Comparison of ENCODE assay signal across 7 mouse cellular contexts in genomic region chr10:82860929-82861315, GRCm38 (mm10). TPM values are rescaled to one million over a fixed set of nuclear protein-coding genes. Genes with fewer than 3 reads are reported as not detected.
A peak's percentile ranks its signal among the peaks of the same experiment; 100 is the strongest.
DNase-seq lines count a peak whose midpoint lies in the region; ATAC-seq lines count a peak whose summit lies in the region.

No protein-coding gene starts in this region.

- ATAC-seq in megakaryocyte, adult 5-6 weeks (ENCODE audit: poor library complexity, severe bottlenecking), result no peak
- ATAC-seq in forebrain, embryonic 11.5 days (replicated peaks; ENCODE audit: low FRiP score), result no peak
- ATAC-seq in limb, embryonic 13.5 days (ENCODE audit: low FRiP score, low read depth), result no peak
- no peak for ATAC-seq in stomach, embryonic 15.5 days (ENCODE audit: insufficient read depth, low FRiP score, low read depth)
- no peak for ATAC-seq in inflammation-experienced regulatory T-cells, adult 6 months

- H3K4me1 ChIP-seq in megakaryocyte, embryonic 14.5 days, result peaks cover 60% of the 10 kb centered on the region
- peaks cover 6% of the 10 kb centered on the region for H3K4me1 ChIP-seq in forebrain, embryonic 11.5 days (replicated peaks; ENCODE audit: control insufficient read depth, insufficient read depth, low read length)
- peaks cover 41% of the 10 kb centered on the region for H3K4me1 ChIP-seq in limb, embryonic 13.5 days
- peaks cover 6% of the 10 kb centered on the region for H3K4me1 ChIP-seq in stomach, embryonic 15.5 days

- 2% methylated on average over 8 of the region's 8 CpGs for WGBS in forebrain, embryonic 11.5 days
- WGBS in limb, embryonic 13.5 days, result 7% methylated on average over 8 of the region's 8 CpGs
- 7% methylated on average over 8 of the region's 8 CpGs for WGBS in stomach, embryonic 15.5 days

- H3K9ac ChIP-seq in forebrain, embryonic 11.5 days (ENCODE audit: low read length), result peak overlapping the region; percentile 95
- H3K9ac ChIP-seq in limb, embryonic 13.5 days, result peak overlapping the region; percentile 88
- peak overlapping the region; percentile 63 for H3K9ac ChIP-seq in stomach, embryonic 15.5 days

- peak overlapping the region; percentile 48 for H3K4me2 ChIP-seq in forebrain, embryonic 11.5 days (ENCODE audit: low read depth, low read length, severe bottlenecking)
- peak overlapping the region; percentile 80 for H3K4me2 ChIP-seq in limb, embryonic 13.5 days (replicated peaks)
- peak overlapping the region; percentile 81 for H3K4me2 ChIP-seq in stomach, embryonic 15.5 days

- peak overlapping the region; percentile 96 for H3K4me3 ChIP-seq in megakaryocyte, embryonic 14.5 days (replicated peaks)
- H3K4me3 ChIP-seq in forebrain, embryonic 11.5 days (ENCODE audit: low read depth, low read length), result peak overlapping the region; percentile 80
- peak overlapping the region; percentile 81 for H3K4me3 ChIP-seq in limb, embryonic 13.5 days
- H3K4me3 ChIP-seq in stomach, embryonic 15.5 days (replicated peaks), result peak overlapping the region; percentile 70

- no peaks in the 10 kb centered on the region for H3K27me3 ChIP-seq in megakaryocyte, embryonic 14.5 days (replicated peaks)
- no peaks in the 10 kb centered on the region for H3K27me3 ChIP-seq in forebrain, embryonic 11.5 days (ENCODE audit: control insufficient read depth, insufficient read depth, low read length)
- no peaks in the 10 kb centered on the region for H3K27me3 ChIP-seq in limb, embryonic 13.5 days
- no peaks in the 10 kb centered on the region for H3K27me3 ChIP-seq in stomach, embryonic 15.5 days (replicated peaks)

- H3K36me3 ChIP-seq in megakaryocyte, embryonic 14.5 days (replicated peaks; ENCODE audit: low read length), result peaks cover 41% of the 10 kb centered on the region
- H3K36me3 ChIP-seq in forebrain, embryonic 11.5 days (ENCODE audit: control insufficient read depth, insufficient read depth, low read length), result no peaks in the 10 kb centered on the region; the same call in 1 of the 2 replicates
- H3K36me3 ChIP-seq in limb, embryonic 13.5 days, result peaks cover 25% of the 10 kb centered on the region
- 0 out of 2 replicates have a peak, but pooled peaks cover 12% of the 10 kb centered on the region for H3K36me3 ChIP-seq in stomach, embryonic 15.5 days

- peak overlapping the region; percentile 93 for H3K27ac ChIP-seq in forebrain, embryonic 11.5 days (ENCODE audit: low read depth, low read length)
- peak overlapping the region; percentile 93 for H3K27ac ChIP-seq in limb, embryonic 13.5 days
- H3K27ac ChIP-seq in stomach, embryonic 15.5 days, result peak overlapping the region; percentile 96

- peak; percentile 57 for DNase-seq in forebrain, embryonic 11.5 days (ENCODE audit: low spot score)
- DNase-seq in adrenal gland, adult 2 months, result no peak

- no peaks in the 10 kb centered on the region for H3K9me3 ChIP-seq in megakaryocyte, embryonic 14.5 days
- H3K9me3 ChIP-seq in forebrain, embryonic 11.5 days (ENCODE audit: control insufficient read depth, low read length), result no peaks in the 10 kb centered on the region
- H3K9me3 ChIP-seq in limb, embryonic 13.5 days, result no peaks in the 10 kb centered on the region
- no peaks in the 10 kb centered on the region for H3K9me3 ChIP-seq in stomach, embryonic 15.5 days

RNA-seq across cellular contexts. Expression of gene Eid3, which starts 5.5 kb away (rescaled TPM):
- polyA plus RNA-seq in megakaryocyte, embryonic 14.5 days (2012; ENCODE audit: insufficient read depth, low replicate concordance), result 1.2 TPM in 1 of 2 replicates, not detected in the other
- 0.25 and 2.7 TPM in 2 replicates for total RNA-seq in megakaryocyte, adult 5-6 weeks (2015)
- total RNA-seq in megakaryocyte, adult 5-6 weeks (2017), result 1.8 and 3.6 TPM in 2 replicates
- 0.89 and 1.0 TPM in 2 replicates for polyA plus RNA-seq in forebrain, embryonic 11.5 days (2014; fragmentation: Nextera tagmentation; extraction: Ambion mirVana)
- polyA plus RNA-seq in limb, embryonic 13.5 days (2015; fragmentation: Nextera tagmentation; extraction: Ambion mirVana), result 0.49 and 0.51 TPM in 2 replicates
- polyA plus RNA-seq in stomach, embryonic 15.5 days (2015; fragmentation: Nextera tagmentation; extraction: Ambion mirVana), result 0.23 and 0.65 TPM in 2 replicates
- total RNA-seq in adrenal gland, adult 2 months (2021), result 1 to 10 TPM in 1 of 2 experiments, under 1 TPM in 1; 0.97 to 3.0 TPM
- 0.07 and 0.13 TPM in 2 replicates for polyA plus RNA-seq in adrenal gland, adult 2 months (2012; rRNA removed)
- under 1 TPM; 0.35 to 0.91 (median 0.64) TPM for polyA plus RNA-seq in inflammation-experienced regulatory T-cells, adult 6 months (2017; shearing (Covaris generic))

RNA-seq across cellular contexts. Expression of gene Txnrd1, which starts 27.2 kb away (rescaled TPM):
- polyA plus RNA-seq in megakaryocyte, embryonic 14.5 days (2012; ENCODE audit: insufficient read depth, low replicate concordance), result 80.6 and 172 TPM in 2 replicates
- total RNA-seq in megakaryocyte, adult 5-6 weeks (2015), result 26.2 and 29.6 TPM in 2 replicates
- total RNA-seq in megakaryocyte, adult 5-6 weeks (2017), result 59.5 and 73.9 TPM in 2 replicates
- 214 and 221 TPM in 2 replicates for polyA plus RNA-seq in forebrain, embryonic 11.5 days (2014; fragmentation: Nextera tagmentation; extraction: Ambion mirVana)
- 105 and 116 TPM in 2 replicates for polyA plus RNA-seq in limb, embryonic 13.5 days (2015; fragmentation: Nextera tagmentation; extraction: Ambion mirVana)
- 82.5 and 102 TPM in 2 replicates for polyA plus RNA-seq in stomach, embryonic 15.5 days (2015; fragmentation: Nextera tagmentation; extraction: Ambion mirVana)
- 100 to 1,000 TPM in 1 of 2 experiments, 10 to 100 TPM in 1; 88.6 to 113 TPM for total RNA-seq in adrenal gland, adult 2 months (2021)
- 27.3 and 34.4 TPM in 2 replicates for polyA plus RNA-seq in adrenal gland, adult 2 months (2012; rRNA removed)
- polyA plus RNA-seq in inflammation-experienced regulatory T-cells, adult 6 months (2017; shearing (Covaris generic)), result 10 to 100 TPM; 17.4 to 35.2 (median 18.9) TPM
